Mouse (Mus musculus): ENCODE measurements around the gene Cacul1. TPM values are rescaled to one million over a fixed set of nuclear protein-coding genes. Genes with fewer than 3 reads are reported as not detected.
A peak's percentile ranks its signal among the peaks of the same experiment; 100 is the strongest.
"Not testable (repeated sequence)": the region's sequence is repeated elsewhere in the genome, so short reads cannot be mapped to it uniquely, and the experiment has no call there.

Gene Cacul1
- polyA plus RNA-seq, 1 experiment from 2014 or later: 22.5 TPM

GRCm38 (mm10) chr19:60602066-60602465 is 21.2 kb upstream of the Cacul1 start:
- WGBS: 76% methylated on average over 1 of the region's 1 CpGs
- not testable (repeated sequence) for H3K27ac ChIP-seq (replicated peaks in 1 of 2; ENCODE audit: control insufficient read depth in 1 of 2, insufficient read depth in 1 of 2, low read depth in 2 of 2, low read length in 2 of 2); ATAC-seq (ENCODE audit: insufficient number of reproducible peaks, insufficient read depth, low FRiP score, low read depth)

GRCm38 (mm10) chr19:60598025-60598697 is 17.3 kb upstream of the Cacul1 start:
- Histone ChIP-seq H3K27ac (replicated peaks in 1 of 2; ENCODE audit: control insufficient read depth in 1 of 2, insufficient read depth in 1 of 2, low read depth in 2 of 2, low read length in 2 of 2) (no peak overlapping the region), H3K36me3 (ENCODE audit: control insufficient read depth, insufficient read depth, low read length) (no peaks in the 10 kb centered on the region), H3K4me2 (ENCODE audit: low read length) (no peak overlapping the region), H3K4me1 (ENCODE audit: control insufficient read depth in 2 of 2, insufficient read depth in 2 of 2, low read length in 2 of 2) (no peaks in the 10 kb centered on the region), H3K9ac (ENCODE audit: low read length) (no peak overlapping the region), H3K4me3 (ENCODE audit: control insufficient read depth in 1 of 2, insufficient read depth in 1 of 2, low read depth in 1 of 2, low read length in 2 of 2) (no peak overlapping the region), H3K27me3 (ENCODE audit: control insufficient read depth, insufficient read depth, low read length) (no peaks in the 10 kb centered on the region), H3K9me3 (ENCODE audit: control insufficient read depth, low read length) (no peaks in the 10 kb centered on the region)
- no peak for ATAC-seq (ENCODE audit: insufficient number of reproducible peaks, insufficient read depth, low FRiP score, low read depth)
- 83% methylated on average over 8 of the region's 8 CpGs for WGBS

More at GRCm38 (mm10) chr19:60602066-60602465, 21.2 kb upstream of the Cacul1 start:
- H3K27me3 ChIP-seq (ENCODE audit: control insufficient read depth, insufficient read depth, low read length); H3K4me1 ChIP-seq (ENCODE audit: control insufficient read depth in 2 of 2, insufficient read depth in 2 of 2, low read length in 2 of 2); H3K4me2 ChIP-seq (ENCODE audit: low read length); H3K9ac ChIP-seq (ENCODE audit: low read length); H3K4me3 ChIP-seq (ENCODE audit: control insufficient read depth in 1 of 2, insufficient read depth in 1 of 2, low read depth in 1 of 2, low read length in 2 of 2); H3K9me3 ChIP-seq (ENCODE audit: control insufficient read depth, low read length); H3K36me3 ChIP-seq (ENCODE audit: control insufficient read depth, insufficient read depth, low read length): not testable (repeated sequence)

- no peak overlapping the region for H3K4me3 ChIP-seq (ENCODE audit: control insufficient read depth in 1 of 2, insufficient read depth in 1 of 2, low read depth in 1 of 2, low read length in 2 of 2)
- no peaks in the 10 kb centered on the region for H3K9me3 ChIP-seq (ENCODE audit: control insufficient read depth, low read length)
- no peak for ATAC-seq (ENCODE audit: insufficient number of reproducible peaks, insufficient read depth, low FRiP score, low read depth)
- no peak overlapping the region for H3K27ac ChIP-seq (replicated peaks in 1 of 2; ENCODE audit: control insufficient read depth in 1 of 2, insufficient read depth in 1 of 2, low read depth in 2 of 2, low read length in 2 of 2)
- no peak overlapping the region for H3K4me2 ChIP-seq (ENCODE audit: low read length)
- no peak overlapping the region for H3K9ac ChIP-seq (ENCODE audit: low read length)
- no peaks in the 10 kb centered on the region for H3K4me1 ChIP-seq (ENCODE audit: control insufficient read depth in 2 of 2, insufficient read depth in 2 of 2, low read length in 2 of 2)
- no peaks in the 10 kb centered on the region for H3K36me3 ChIP-seq (ENCODE audit: control insufficient read depth, insufficient read depth, low read length)
- 93% methylated on average over 2 of the region's 2 CpGs for WGBS
- no peaks in the 10 kb centered on the region for H3K27me3 ChIP-seq (ENCODE audit: control insufficient read depth, insufficient read depth, low read length)
Measured at GRCm38 (mm10) chr19:60589646-60590045, 8.8 kb upstream of the Cacul1 start.

DNA sequence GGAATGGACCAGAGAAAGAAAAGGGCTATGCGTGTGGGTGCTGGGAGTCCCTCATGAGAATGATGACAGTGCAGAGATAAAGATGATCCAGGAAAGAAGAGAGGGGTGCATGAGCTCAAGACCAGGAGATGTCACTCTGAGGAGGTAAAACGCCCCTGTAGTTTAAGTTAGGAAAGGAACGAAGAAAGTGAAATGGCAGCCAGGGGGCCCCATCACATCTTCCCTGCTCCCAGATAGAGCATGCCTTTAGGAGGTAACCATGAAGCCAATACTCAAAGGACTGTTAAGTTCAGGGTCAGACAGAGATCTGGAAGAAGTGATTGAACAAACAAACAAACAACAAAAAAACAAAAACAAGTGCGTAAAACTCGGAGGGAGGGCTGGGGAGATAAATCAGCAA is 5.8 kb upstream of the Cacul1 start:
- no peak for ATAC-seq (ENCODE audit: insufficient number of reproducible peaks, insufficient read depth, low FRiP score, low read depth)
- peaks cover 0 to under 1% of the 10 kb centered on the region in 2 experiments; a peak in 1 of 4 replicates for H3K4me1 ChIP-seq (ENCODE audit: control insufficient read depth in 2 of 2, insufficient read depth in 2 of 2, low read length in 2 of 2)

GRCm38 (mm10) chr19:60583201-60583600 is 2.4 kb upstream of the Cacul1 start:
- ATAC-seq (ENCODE audit: insufficient number of reproducible peaks, insufficient read depth, low FRiP score, low read depth): no peak
- 98% methylated on average over 2 of the region's 2 CpGs for WGBS
- Histone ChIP-seq H3K36me3 (ENCODE audit: control insufficient read depth, insufficient read depth, low read length) (no peaks in the 10 kb centered on the region), H3K27ac (replicated peaks in 1 of 2; ENCODE audit: control insufficient read depth in 1 of 2, insufficient read depth in 1 of 2, low read depth in 2 of 2, low read length in 2 of 2) (no peak overlapping the region), H3K27me3 (ENCODE audit: control insufficient read depth, insufficient read depth, low read length) (no peaks in the 10 kb centered on the region), H3K4me3 (ENCODE audit: control insufficient read depth in 1 of 2, insufficient read depth in 1 of 2, low read depth in 1 of 2, low read length in 2 of 2) (no peak overlapping the region), H3K9me3 (ENCODE audit: control insufficient read depth, low read length) (no peaks in the 10 kb centered on the region), H3K4me1 (ENCODE audit: control insufficient read depth in 2 of 2, insufficient read depth in 2 of 2, low read length in 2 of 2) (peaks cover 2 to 14% of the 10 kb centered on the region in 2 experiments), H3K4me2 (ENCODE audit: low read length) (no peak overlapping the region), H3K9ac (ENCODE audit: low read length) (no peak overlapping the region)

More for the DNA sequence above, 5.8 kb upstream of the Cacul1 start:
- WGBS: 62% methylated on average over 5 of the region's 5 CpGs
- Histone ChIP-seq H3K36me3 (ENCODE audit: control insufficient read depth, insufficient read depth, low read length) (no peaks in the 10 kb centered on the region), H3K9me3 (ENCODE audit: control insufficient read depth, low read length) (no peaks in the 10 kb centered on the region), H3K9ac (ENCODE audit: low read length) (no peak overlapping the region), H3K27me3 (ENCODE audit: control insufficient read depth, insufficient read depth, low read length) (no peaks in the 10 kb centered on the region), H3K27ac (replicated peaks in 1 of 2; ENCODE audit: control insufficient read depth in 1 of 2, insufficient read depth in 1 of 2, low read depth in 2 of 2, low read length in 2 of 2) (no peak overlapping the region), H3K4me2 (ENCODE audit: low read length) (no peak overlapping the region), H3K4me3 (ENCODE audit: control insufficient read depth in 1 of 2, insufficient read depth in 1 of 2, low read depth in 1 of 2, low read length in 2 of 2) (no peak overlapping the region)

DNA sequence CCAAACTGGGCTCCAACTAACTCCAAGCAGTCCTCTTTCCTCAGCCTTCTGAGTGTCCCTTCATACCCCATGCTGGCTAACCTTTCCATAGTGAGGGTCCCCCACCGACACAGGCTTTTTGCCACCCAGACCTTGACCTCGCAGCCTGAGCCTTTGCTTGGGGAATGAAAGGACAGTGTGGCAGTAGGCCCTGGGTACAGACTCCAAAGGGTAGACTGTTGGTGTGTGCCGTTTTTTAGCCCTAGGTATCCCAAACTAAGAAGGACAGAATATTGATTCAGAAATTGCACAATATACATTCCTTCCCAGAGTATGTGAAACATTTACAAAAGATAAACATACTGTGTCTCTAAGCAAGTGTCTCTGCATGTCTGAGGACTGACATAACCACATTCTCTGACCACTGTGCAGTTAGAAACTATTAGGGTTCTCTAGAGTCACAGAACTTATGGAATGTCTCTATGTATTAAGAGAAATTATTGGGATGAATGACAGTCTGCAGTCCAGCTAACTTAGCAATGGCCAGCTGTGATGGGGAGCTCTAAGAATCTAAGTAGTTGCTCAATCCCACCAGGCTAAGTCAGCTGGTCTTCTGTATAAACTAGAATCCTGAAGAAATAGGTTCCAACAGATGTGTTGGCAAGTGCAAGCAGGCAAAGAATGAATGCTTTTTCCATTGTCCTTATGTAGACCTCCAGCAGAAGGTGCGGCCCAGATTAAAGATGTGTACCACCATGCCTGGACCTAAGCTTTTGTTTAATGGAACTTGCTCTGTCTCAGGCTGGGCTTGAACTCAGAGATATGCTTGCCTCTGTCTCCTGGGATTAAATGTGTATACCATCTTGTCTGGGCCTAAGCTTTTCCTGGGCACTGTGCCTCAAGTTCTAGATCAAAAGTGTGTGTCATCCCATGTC is 809 bp upstream of the Cacul1 start:
- WGBS: 38% methylated on average over 4 of the region's 4 CpGs
- H3K27me3 ChIP-seq (ENCODE audit: control insufficient read depth, insufficient read depth, low read length): no peaks in the 10 kb centered on the region
- peaks cover 2 to 14% of the 10 kb centered on the region in 2 experiments for H3K4me1 ChIP-seq (ENCODE audit: control insufficient read depth in 2 of 2, insufficient read depth in 2 of 2, low read length in 2 of 2)

DNA sequence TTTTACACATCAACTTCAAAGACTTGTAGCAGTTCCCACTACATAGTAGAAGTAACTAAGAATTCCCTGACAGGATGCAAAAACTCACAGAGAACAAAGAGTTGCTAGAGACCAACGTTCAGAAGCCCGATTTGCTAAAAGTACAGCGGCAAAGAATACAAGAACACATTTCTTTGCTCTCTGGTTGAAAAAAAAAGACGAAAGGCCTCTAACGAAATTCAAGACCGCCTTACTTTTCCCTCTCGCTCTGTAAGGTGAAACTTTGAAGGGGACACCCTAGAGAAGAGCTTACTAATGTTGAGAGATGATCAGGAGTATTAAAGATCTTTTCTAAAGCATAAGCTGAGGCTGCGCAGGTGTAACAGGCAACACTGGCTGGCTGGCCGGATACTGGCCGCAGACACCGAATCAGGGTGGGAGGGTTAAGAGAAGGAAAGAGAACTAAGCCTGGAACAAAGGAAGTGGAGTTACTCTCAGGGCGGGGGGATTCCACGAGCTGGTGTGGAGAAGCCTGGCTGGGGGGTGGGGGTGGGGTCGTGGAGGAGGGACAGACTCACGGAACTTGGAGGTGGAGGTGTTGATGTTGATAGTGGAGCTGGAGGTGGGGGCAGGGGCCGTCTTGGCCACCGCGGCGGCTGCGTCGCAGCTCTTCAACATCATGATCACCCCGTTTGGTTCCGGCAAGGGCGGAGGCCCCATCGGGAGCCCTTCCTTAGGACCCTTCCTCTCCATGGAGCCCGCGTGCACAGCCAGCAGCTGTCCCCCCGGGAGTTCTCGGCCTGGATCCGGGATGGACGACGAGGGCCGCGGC is 849 bp downstream of the Cacul1 start:
- Histone ChIP-seq H3K4me3 (ENCODE audit: control insufficient read depth in 1 of 2, insufficient read depth in 1 of 2, low read depth in 1 of 2, low read length in 2 of 2) (peak overlapping the region; percentile 90 to 98), H3K27me3 (ENCODE audit: control insufficient read depth, insufficient read depth, low read length) (no peaks in the 10 kb centered on the region), H3K27ac (replicated peaks in 1 of 2; ENCODE audit: control insufficient read depth in 1 of 2, insufficient read depth in 1 of 2, low read depth in 2 of 2, low read length in 2 of 2) (peak overlapping the region; percentile 89 to 90), H3K4me1 (ENCODE audit: control insufficient read depth in 2 of 2, insufficient read depth in 2 of 2, low read length in 2 of 2) (peaks cover 2 to 14% of the 10 kb centered on the region in 2 experiments), H3K36me3 (ENCODE audit: control insufficient read depth, insufficient read depth, low read length) (no peaks in the 10 kb centered on the region), H3K9ac (ENCODE audit: low read length) (peak overlapping the region; percentile 96), H3K9me3 (ENCODE audit: control insufficient read depth, low read length) (no peaks in the 10 kb centered on the region), H3K4me2 (ENCODE audit: low read length) (peak overlapping the region; percentile 76)
- under 1% methylated on average over 34 of the region's 34 CpGs for WGBS
- ATAC-seq (ENCODE audit: insufficient number of reproducible peaks, insufficient read depth, low FRiP score, low read depth): peak; percentile 38

More for the DNA sequence above, 809 bp upstream of the Cacul1 start:
- no peaks in the 10 kb centered on the region for H3K9me3 ChIP-seq (ENCODE audit: control insufficient read depth, low read length)
- peak; percentile 12; the same call in 1 of the 2 replicates for ATAC-seq (ENCODE audit: insufficient number of reproducible peaks, insufficient read depth, low FRiP score, low read depth)
- peak overlapping the region; percentile 65 to 90 for H3K27ac ChIP-seq (replicated peaks in 1 of 2; ENCODE audit: control insufficient read depth in 1 of 2, insufficient read depth in 1 of 2, low read depth in 2 of 2, low read length in 2 of 2)
- no peaks in the 10 kb centered on the region for H3K36me3 ChIP-seq (ENCODE audit: control insufficient read depth, insufficient read depth, low read length)
- peak overlapping the region; percentile 76 for H3K4me2 ChIP-seq (ENCODE audit: low read length)
- H3K9ac ChIP-seq (ENCODE audit: low read length): peak overlapping the region; percentile 96
- peak overlapping the region; percentile 90 to 98 for H3K4me3 ChIP-seq (ENCODE audit: control insufficient read depth in 1 of 2, insufficient read depth in 1 of 2, low read depth in 1 of 2, low read length in 2 of 2)

All from heart, embryonic 14.5 days (tissue).